Mouse (Mus musculus) C2C12 (cell line): ENCODE results near the gene Rsph6a. TPM values are rescaled to one million over a fixed set of nuclear protein-coding genes. Genes with fewer than 3 reads are reported as not detected.

Experiments
- H3K27me3 ChIP-seq: one replicate; pipeline ENCODE4 v1.6.1; 2011; ENCODE audit not compliant: control insufficient read depth, insufficient read depth, insufficient read length
- H3K36me3 ChIP-seq: one replicate; pipeline ENCODE4 v1.6.1; 2011; ENCODE audit not compliant: control insufficient read depth, insufficient read depth
- H3K4me3 ChIP-seq: one replicate; pipeline ENCODE4 v1.5.1; 2011; ENCODE audit warnings: mild to moderate bottlenecking, control low read depth; ENCODE audit not compliant: poor library complexity, insufficient read depth, severe bottlenecking
- H3K79me2 ChIP-seq: one replicate; pipeline ENCODE4 v1.6.1; 2011; ENCODE audit not compliant: control insufficient read depth, insufficient read depth
- H3K79me3 ChIP-seq: one replicate; pipeline ENCODE4 v1.6.1; 2011; ENCODE audit warnings: low read depth, control low read depth
- H3ac ChIP-seq: one replicate; pipeline ENCODE3; 2011; ENCODE audit warnings: low read depth; ENCODE audit not compliant: control insufficient read depth, insufficient read length
- CEBPB ChIP-seq: IDR thresholded peaks from one replicate; pipeline ENCODE4 v1.6.1; 2011; ENCODE audit warnings: low read depth, mild to moderate bottlenecking, control low read depth, moderate library complexity
- CTCF ChIP-seq: IDR thresholded peaks from one replicate; pipeline ENCODE4 v1.5.1; 2011; ENCODE audit not compliant: control insufficient read depth, insufficient read depth, insufficient read length
- FOSL1 ChIP-seq: IDR thresholded peaks from one replicate; pipeline ENCODE4 v1.8.0; 2011; ENCODE audit warnings: mild to moderate bottlenecking, low read length; ENCODE audit not compliant: poor library complexity, insufficient read depth, severe bottlenecking
- MAX ChIP-seq: IDR thresholded peaks from one replicate; pipeline ENCODE4 v1.6.1; 2011; ENCODE audit warnings: mild to moderate bottlenecking, control low read depth
- MYOD1 ChIP-seq: IDR thresholded peaks from one replicate; pipeline ENCODE4 v1.6.1; 2011; ENCODE audit warnings: low read depth; ENCODE audit not compliant: control insufficient read depth, insufficient read length
- MYOG ChIP-seq: IDR thresholded peaks from one replicate; pipeline ENCODE4 v1.6.1; 2011; ENCODE audit not compliant: control insufficient read depth, insufficient read length; ENCODE audit errors: extremely low read depth
- USF1 ChIP-seq: IDR thresholded peaks from one replicate; pipeline ENCODE4 v1.6.1; 2011; ENCODE audit warnings: low read depth, mild to moderate bottlenecking, control low read depth, moderate library complexity
- microRNA-seq: library from miRNA; unstranded; fragments of <30 nt; microRNA quantifications from one replicate; pipeline ENCODE4, GENCODE M21; 2019; ENCODE audit warnings: borderline microRNAs expressed
- polyA plus RNA-seq: library from polyadenylated mRNA; unstranded; fragments of >200 nt; fragmentation: generic; extraction: Trizol; gene quantifications from one replicate; pipeline ENCODE4 v1.2.1, GENCODE M21; 2012; ENCODE audit warnings: missing spikeins

The Rsph6a gene
- polyA plus RNA-seq, 1 experiment = 0.09 TPM

DNA sequence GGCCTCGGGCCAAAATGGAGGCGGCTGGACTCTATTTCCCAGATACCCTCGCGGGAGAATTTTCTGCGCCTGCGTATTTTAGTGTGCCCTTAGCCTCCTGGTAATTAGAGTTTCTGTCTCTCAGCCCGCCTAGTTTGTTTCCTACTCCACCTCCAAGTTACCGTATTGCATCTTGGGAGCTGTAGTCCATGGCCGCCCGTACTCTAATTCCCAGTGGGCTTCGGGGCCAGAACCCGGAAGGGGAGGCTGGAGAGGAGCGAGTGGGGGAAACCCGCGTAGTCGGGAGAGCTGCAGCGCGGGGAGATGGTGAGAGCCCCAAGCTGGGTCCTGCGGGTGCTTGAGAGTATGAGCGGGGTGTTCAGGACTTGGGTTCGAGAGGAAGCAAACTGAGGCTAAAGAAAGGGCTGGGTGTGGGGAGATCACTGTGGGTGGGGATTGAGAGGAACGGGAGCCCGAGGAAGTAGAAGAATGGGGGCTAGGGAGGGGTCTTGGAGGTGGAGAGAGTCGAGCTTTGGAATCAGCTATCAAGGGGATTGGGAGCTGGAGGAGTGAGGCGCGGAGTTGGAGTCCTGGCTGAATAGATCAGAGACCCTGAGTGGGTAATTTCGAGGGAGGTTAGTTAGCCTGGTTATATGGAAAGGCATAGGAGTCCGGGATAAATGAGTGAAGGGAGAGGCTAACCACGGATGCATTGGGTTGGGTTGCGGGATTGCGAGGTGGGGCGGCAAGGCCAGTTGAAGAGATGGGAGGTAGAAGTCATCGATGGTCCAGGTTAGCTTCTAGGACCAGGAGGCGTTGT is 65.3 kb downstream of the Rsph6a start, which contains the start of gene Fbxo46:
Gene Fbxo46 (plus strand): TSS at position 229 of the 799 bp plus-strand sequence.
- Histone ChIP-seq H3ac (peak within 1 kb of the TSS; percentile 60), H3K4me3 (peak within 1 kb of the TSS; percentile 72), H3K27me3 (no peaks in the 10 kb centered on the region), H3K36me3 (no peaks in the 10 kb centered on the region), H3K79me2 (peaks cover 43% of the 10 kb centered on the region), H3K79me3 (peaks cover 14% of the 10 kb centered on the region)
- TF ChIP-seq FOSL1 (no peak), MYOG (no peak), CEBPB (no peak), MAX (no peak), MYOD1 (no peak)

DNA sequence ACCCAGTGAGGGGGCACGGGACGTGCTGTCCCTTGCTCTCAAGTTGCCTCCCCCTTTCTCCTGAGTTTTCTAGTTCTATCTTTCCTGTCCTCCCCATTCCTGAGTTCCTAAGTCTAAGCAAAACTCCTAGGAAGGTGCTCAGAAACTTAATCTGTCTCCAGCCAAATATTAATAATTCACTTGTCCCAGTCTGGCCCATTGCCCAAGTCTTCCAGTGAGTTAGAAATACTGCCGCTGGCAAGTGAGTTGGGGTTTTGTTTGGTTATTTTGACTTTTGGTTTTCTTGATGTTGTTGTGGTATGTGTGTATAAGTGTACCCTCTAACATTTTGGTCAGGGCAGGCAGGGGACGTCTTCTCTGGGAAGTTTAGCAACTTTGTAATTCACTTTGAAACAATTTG is 67.2 kb downstream of the Rsph6a start:
- H3K36me3 ChIP-seq = no peaks in the 10 kb centered on the region
- no peak overlapping the region for H3K4me3 ChIP-seq
- H3K79me2 ChIP-seq = peaks cover 43% of the 10 kb centered on the region
- H3K27me3 ChIP-seq = no peaks in the 10 kb centered on the region
- no peak for TF ChIP-seq CTCF
- TF ChIP-seq MYOD1 = no peak
- no peak for TF ChIP-seq USF1
- TF ChIP-seq MAX = no peak
- no peak for TF ChIP-seq MYOG
- TF ChIP-seq CEBPB = no peak
- TF ChIP-seq FOSL1 = no peak
- H3ac ChIP-seq = no peak overlapping the region
- peaks cover 14% of the 10 kb centered on the region for H3K79me3 ChIP-seq

Small RNA genes within 50 kb of the gene (microRNA-seq; reads per million reads assigned to microRNA genes)
- gene Mir3100 = 0.68 reads per million, percentile 14 among the genes with 10 or more reads in this experiment

Other genes with a start within 250 kb of the Rsph6a start
- gene Psg17, start 233.1 kb upstream of the Rsph6a start, polyA plus RNA-seq = not detected
- 0.18 TPM for gene Mill2, start 214.7 kb upstream of the Rsph6a start, polyA plus RNA-seq
- 0.05 TPM for gene Pglyrp1, start 183.4 kb upstream of the Rsph6a start, polyA plus RNA-seq
- gene Ccdc61, start 144.3 kb upstream of the Rsph6a start, polyA plus RNA-seq = 10.8 TPM
- 0.05 TPM for gene Nova2, start 128.8 kb upstream of the Rsph6a start, polyA plus RNA-seq
- gene Nanos2, start 67.3 kb upstream of the Rsph6a start, polyA plus RNA-seq = not detected
- 17.8 TPM for gene Mypop, start 63.4 kb upstream of the Rsph6a start, polyA plus RNA-seq
- 39.4 TPM for gene Irf2bp1, start 50.6 kb upstream of the Rsph6a start, polyA plus RNA-seq
- gene Foxa3, start 31.2 kb upstream of the Rsph6a start, polyA plus RNA-seq = 0.07 TPM
- gene Sympk, start 30.3 kb upstream of the Rsph6a start, polyA plus RNA-seq = 84.8 TPM
- 83.1 TPM for gene Dmwd, start 21.5 kb downstream of the Rsph6a start, polyA plus RNA-seq
- 120 TPM for gene Dmpk, start 29.2 kb downstream of the Rsph6a start, polyA plus RNA-seq
- 1.6 TPM for gene Six5, start 39.9 kb downstream of the Rsph6a start, polyA plus RNA-seq
- not detected for gene Gm4969, start 63.7 kb downstream of the Rsph6a start, polyA plus RNA-seq
- gene Fbxo46, start 65.2 kb downstream of the Rsph6a start, polyA plus RNA-seq = 7.4 TPM
- 12.3 TPM for gene Qpctl, start 94.6 kb downstream of the Rsph6a start, polyA plus RNA-seq
- 255 TPM for gene Snrpd2, start 95.0 kb downstream of the Rsph6a start, polyA plus RNA-seq
- 0.43 TPM for gene Gipr, start 111.4 kb downstream of the Rsph6a start, polyA plus RNA-seq
- 16.4 TPM for gene Eml2, start 121.7 kb downstream of the Rsph6a start, polyA plus RNA-seq
- 0.05 TPM for gene Gpr4, start 157.8 kb downstream of the Rsph6a start, polyA plus RNA-seq
- gene Opa3, start 173.6 kb downstream of the Rsph6a start, polyA plus RNA-seq = 27.5 TPM
- 145 TPM for gene Vasp, start 217.1 kb downstream of the Rsph6a start, polyA plus RNA-seq
- 0.05 TPM for gene Ppm1n, start 225.4 kb downstream of the Rsph6a start, polyA plus RNA-seq
- gene Rtn2, start 227.9 kb downstream of the Rsph6a start, polyA plus RNA-seq = 107 TPM